Mouse (Mus musculus): Measurements from ENCODE around the gene Cwc22.

The Cwc22 gene

DNA sequence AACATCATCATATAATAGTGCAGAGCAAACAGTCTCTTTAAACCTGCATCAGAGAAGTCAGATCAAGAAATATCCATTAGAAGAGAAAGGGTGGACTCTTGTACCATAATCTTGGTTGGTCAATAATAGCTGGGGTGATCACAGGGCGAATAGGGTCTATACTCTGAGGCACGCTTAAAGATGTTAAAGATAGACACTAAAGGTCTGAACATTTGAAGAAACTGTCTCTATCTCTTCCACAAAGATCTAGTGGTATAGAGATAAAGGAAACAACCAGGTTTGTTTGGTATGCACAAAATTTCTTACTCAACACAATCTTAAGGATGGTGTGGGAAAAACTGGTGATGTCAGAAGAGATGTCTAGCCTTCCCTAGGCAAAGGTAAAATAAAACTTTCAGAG is 26.4 kb upstream of the Cwc22 start:
- in situ Hi-C loops (cut with MboI; ENCODE audit: low pct_unique_long_range_greater_than_20kb in 1 of 2, low sequenced_read_pairs in 2 of 2, unreplicated experiment in 1 of 2): no loop called here

DNA sequence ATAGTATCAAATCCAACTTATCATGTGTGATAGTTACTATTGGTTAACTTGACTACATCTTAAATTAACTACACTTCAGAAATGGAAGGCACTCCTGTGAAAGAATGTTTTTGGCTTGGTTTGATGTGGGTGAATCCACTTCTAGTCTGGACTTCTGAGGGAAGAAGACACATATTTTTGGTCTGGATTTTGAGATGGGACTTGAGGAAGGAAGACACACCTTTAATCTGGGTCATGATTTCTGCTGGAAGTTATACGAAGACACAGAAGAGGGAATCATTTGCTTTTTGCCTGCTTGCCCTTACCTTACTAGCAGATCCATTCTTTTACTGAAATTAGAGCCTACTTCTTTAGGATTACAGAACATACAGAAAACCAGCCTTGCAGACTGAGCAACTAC is 25.7 kb upstream of the Cwc22 start:
- in situ Hi-C loops (cut with MboI; ENCODE audit: low pct_unique_long_range_greater_than_20kb in 1 of 2, low sequenced_read_pairs in 2 of 2, unreplicated experiment in 1 of 2): no loop called here

- in situ Hi-C loops (cut with MboI; ENCODE audit: low pct_unique_long_range_greater_than_20kb in 1 of 2, low sequenced_read_pairs in 2 of 2, unreplicated experiment in 1 of 2): no loop called here
These were observed 25.2 kb upstream of the Cwc22 start for GRCm38 (mm10) chr2:77971361-77971760.

- in situ Hi-C loops (cut with MboI; ENCODE audit: low pct_unique_long_range_greater_than_20kb in 1 of 2, low sequenced_read_pairs in 2 of 2, unreplicated experiment in 1 of 2): no loop called here
These were observed 24.4 kb upstream of the Cwc22 start for GRCm38 (mm10) chr2:77970556-77970955.

- in situ Hi-C loops (cut with MboI; ENCODE audit: low pct_unique_long_range_greater_than_20kb in 1 of 2, low sequenced_read_pairs in 2 of 2, unreplicated experiment in 1 of 2): no loop called here
These were observed 23.8 kb upstream of the Cwc22 start for GRCm38 (mm10) chr2:77969956-77970355.

DNA sequence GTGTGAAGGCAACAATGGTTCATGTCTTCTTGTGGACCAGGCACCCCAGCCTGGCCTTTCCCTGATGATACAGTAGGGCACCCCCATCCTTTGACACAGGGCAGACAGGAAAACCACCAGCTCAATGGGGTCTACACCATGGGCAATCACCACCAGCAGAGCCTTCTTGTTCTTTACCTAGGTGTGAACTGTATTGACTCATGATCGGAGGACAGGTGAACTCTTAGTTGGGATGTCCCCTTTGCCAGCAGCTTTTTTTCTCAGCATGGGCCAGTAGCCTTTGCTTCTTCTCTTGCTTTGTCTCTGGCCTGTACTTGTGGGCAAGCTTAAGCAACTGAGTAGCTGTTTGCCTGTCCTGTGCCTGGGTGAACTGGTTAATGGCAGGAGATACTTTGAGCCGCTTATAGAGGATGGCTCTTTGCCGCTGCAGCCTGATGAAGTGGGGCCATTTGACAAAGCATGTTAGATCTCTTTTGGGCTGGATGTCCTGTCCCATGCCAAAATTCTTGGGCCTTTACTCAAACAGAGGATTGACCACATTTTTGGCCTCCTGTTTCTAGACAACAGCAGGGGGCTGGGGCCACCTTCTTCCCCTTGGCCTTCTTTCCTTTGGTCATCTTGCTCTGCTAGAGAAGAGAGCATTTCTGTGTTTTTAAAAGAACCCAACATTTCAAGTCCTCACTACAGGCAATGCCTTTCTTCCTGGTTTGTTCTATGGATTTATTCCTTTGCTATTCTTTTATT is 16.4 kb upstream of the Cwc22 start:
- in situ Hi-C loops (cut with MboI; ENCODE audit: low pct_unique_long_range_greater_than_20kb in 1 of 2, low sequenced_read_pairs in 2 of 2, unreplicated experiment in 1 of 2): no loop called here

- in situ Hi-C loops (cut with MboI; ENCODE audit: low pct_unique_long_range_greater_than_20kb in 1 of 2, low sequenced_read_pairs in 2 of 2, unreplicated experiment in 1 of 2): no loop called here
These were observed 15.1 kb upstream of the Cwc22 start for GRCm38 (mm10) chr2:77961256-77961655.

DNA sequence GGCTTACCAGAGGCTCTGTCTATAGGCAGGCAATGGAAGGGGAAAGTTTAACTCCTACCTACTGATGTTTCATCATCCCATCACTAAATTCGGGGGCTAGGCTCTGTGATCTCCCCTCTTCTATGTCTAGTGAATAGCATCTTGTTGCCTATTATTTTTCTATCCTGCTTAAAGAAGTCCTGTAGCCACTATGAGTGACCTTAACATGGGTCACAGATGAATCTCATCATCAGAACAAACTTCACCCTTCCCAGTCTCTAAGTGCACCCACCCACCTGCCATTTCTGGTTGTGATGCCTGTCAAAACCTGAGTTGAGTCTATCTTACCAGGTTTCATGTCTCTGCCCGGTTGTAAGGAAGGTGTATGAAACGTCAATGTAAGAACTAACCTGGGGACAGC is 14.5 kb upstream of the Cwc22 start:
- in situ Hi-C loops (cut with MboI; ENCODE audit: low pct_unique_long_range_greater_than_20kb in 1 of 2, low sequenced_read_pairs in 2 of 2, unreplicated experiment in 1 of 2): no loop called here

DNA sequence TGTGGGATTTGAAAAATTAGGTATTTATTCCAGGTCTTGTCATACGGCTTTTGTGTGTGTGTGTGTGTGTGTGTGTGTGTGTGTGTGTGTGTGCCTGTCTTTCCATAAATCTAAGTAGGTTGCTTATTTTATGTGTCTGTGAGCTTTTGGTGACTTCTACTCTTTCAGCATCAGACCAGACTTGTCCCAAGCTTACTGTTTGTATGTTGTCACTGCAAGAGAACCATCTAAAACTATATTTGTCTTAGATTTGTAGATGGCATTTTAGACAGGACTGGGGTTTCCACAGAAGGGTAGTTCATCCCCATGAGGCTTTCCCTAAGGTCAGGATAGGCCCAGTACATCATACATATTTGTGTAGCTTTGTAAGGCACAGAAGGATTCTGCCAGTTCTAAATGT is 13.2 kb upstream of the Cwc22 start:
- in situ Hi-C loops (cut with MboI; ENCODE audit: low pct_unique_long_range_greater_than_20kb in 1 of 2, low sequenced_read_pairs in 2 of 2, unreplicated experiment in 1 of 2): no loop called here

- in situ Hi-C loops (cut with MboI; ENCODE audit: low pct_unique_long_range_greater_than_20kb in 1 of 2, low sequenced_read_pairs in 2 of 2, unreplicated experiment in 1 of 2): no loop called here
These were observed 5.3 kb upstream of the Cwc22 start for GRCm38 (mm10) chr2:77951415-77951913.

- in situ Hi-C loops (cut with MboI; ENCODE audit: low pct_unique_long_range_greater_than_20kb in 1 of 2, low sequenced_read_pairs in 2 of 2, unreplicated experiment in 1 of 2): no loop called here
These were observed 3.9 kb upstream of the Cwc22 start for GRCm38 (mm10) chr2:77950111-77950510.

- in situ Hi-C loops (cut with MboI; ENCODE audit: low pct_unique_long_range_greater_than_20kb in 1 of 2, low sequenced_read_pairs in 2 of 2, unreplicated experiment in 1 of 2): no loop called here
These were observed 3.3 kb upstream of the Cwc22 start for GRCm38 (mm10) chr2:77949521-77949920.

GRCm38 (mm10) chr2:77948921-77949320 is 2.7 kb upstream of the Cwc22 start:
- in situ Hi-C loops (cut with MboI; ENCODE audit: low pct_unique_long_range_greater_than_20kb in 1 of 2, low sequenced_read_pairs in 2 of 2, unreplicated experiment in 1 of 2): no loop called here

- in situ Hi-C loops (cut with MboI; ENCODE audit: low pct_unique_long_range_greater_than_20kb in 1 of 2, low sequenced_read_pairs in 2 of 2, unreplicated experiment in 1 of 2): no loop called here
These were observed 2.0 kb upstream of the Cwc22 start for GRCm38 (mm10) chr2:77948126-77948525.

DNA sequence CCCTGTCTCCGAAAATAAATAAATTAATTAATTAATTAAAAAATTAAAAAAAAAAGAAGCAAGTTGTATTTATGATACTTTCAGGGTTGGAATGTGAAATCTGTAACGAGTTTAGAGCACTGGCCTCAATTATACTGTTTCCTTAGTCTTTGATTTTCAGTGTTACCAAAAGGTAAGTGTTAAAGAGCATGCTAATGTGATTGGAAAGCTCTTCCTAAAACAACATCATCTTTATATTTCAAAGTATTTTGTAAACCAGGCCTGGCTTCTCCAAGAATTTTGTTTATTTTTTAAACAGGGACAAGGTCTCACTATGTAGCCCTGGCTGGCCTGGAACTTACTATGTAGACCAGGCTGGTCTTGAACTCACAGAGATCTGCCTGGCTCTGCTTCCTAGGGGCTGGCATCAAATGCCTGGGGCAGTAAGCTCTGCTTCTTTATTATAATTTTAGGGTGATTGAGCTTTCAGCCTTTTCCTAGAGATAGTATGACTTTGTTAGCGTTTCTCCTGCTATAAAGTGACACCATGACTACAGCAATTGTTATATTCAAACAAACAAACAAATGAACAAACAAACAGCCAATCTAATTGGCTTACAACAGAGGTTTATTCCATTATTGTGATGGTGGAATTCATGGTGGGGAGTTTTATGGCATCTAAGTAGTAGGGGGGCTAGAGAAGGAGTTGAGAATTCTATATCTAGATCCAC is 1.1 kb upstream of the Cwc22 start:
- in situ Hi-C loops (cut with MboI; ENCODE audit: low pct_unique_long_range_greater_than_20kb in 1 of 2, low sequenced_read_pairs in 2 of 2, unreplicated experiment in 1 of 2): no loop called here

DNA sequence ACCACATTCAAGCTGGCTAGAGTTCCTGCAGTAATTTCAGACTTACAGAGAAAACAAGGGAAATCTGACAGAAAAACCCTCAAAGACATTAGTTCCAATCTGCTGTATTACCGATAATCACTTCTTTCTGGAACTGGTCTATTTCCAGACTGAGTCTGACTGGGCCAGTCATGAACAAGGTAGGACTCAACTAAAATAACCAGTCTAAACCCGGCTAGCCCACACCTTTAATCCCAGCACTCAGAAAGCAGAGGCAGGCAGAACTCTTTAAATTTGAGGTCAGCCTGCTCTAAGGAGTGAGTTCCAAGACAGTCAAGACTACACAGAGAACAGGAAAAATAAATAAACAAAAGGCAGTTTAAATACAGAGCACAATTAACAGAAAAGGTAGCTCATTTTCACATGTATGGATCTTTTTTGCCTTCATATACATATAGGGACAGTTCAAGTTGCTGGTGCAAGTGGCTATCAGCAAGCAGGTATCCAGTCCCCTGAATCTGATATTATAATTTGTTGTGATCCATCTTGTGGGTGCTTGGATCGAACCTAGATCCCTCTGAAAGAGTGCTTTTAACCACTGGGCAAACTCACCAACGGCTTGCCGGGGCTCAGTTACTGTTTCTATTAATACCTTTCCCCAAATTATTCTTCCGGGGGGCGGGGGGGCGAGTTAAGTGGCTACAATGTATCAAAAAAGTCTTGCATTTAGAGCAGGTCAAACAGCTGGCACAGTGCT is 1.1 kb downstream of the Cwc22 start:
- in situ Hi-C loops (cut with MboI; ENCODE audit: low pct_unique_long_range_greater_than_20kb in 1 of 2, low sequenced_read_pairs in 2 of 2, unreplicated experiment in 1 of 2): no loop called here

- in situ Hi-C loops (cut with MboI; ENCODE audit: low pct_unique_long_range_greater_than_20kb in 1 of 2, low sequenced_read_pairs in 2 of 2, unreplicated experiment in 1 of 2): no loop called here
These were observed 1.9 kb downstream of the Cwc22 start for GRCm38 (mm10) chr2:77944281-77944680.

DNA sequence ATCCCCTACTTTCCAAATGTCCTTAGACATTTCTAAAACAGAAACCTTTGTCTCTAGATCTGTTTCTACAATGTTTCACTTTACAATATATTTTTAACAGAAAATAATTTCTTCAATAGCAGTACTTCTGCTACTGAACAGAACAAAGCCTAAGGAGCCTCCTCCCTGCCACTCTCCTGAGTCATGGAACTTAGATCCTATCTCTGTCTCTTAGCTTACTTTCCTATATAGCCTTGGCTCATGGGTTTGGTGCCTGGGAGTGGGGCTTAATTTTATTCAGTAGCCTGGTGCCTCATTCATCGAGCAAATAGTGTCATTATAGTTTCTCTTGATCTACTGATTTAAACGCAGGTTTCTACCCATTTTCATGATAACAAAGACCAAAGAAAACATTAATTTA is 4.2 kb downstream of the Cwc22 start:
- in situ Hi-C loops (cut with MboI; ENCODE audit: low pct_unique_long_range_greater_than_20kb in 1 of 2, low sequenced_read_pairs in 2 of 2, unreplicated experiment in 1 of 2): no loop called here

GRCm38 (mm10) chr2:77938317-77938716 is 7.9 kb downstream of the Cwc22 start:
- in situ Hi-C loops (cut with MboI; ENCODE audit: low pct_unique_long_range_greater_than_20kb in 1 of 2, low sequenced_read_pairs in 2 of 2, unreplicated experiment in 1 of 2): no loop called here
